Mouse (Mus musculus) limb, embryonic 15.5 days (tissue): Measurements from ENCODE around the gene Mtmr3. TPM values are rescaled to one million over a fixed set of nuclear protein-coding genes. Genes with fewer than 3 reads are reported as not detected.
"Not testable (repeated sequence)": the region's sequence is repeated elsewhere in the genome, so short reads cannot be mapped to it uniquely, and the experiment has no call there.

Experiments used
- ATAC-seq: fragments of 200-750 bp; cut with Nextera tagmentation; 2 replicates; pipeline ENCODE4 v1.8.0; 2017; ENCODE audit warnings: low read depth, moderate TSS enrichment; ENCODE audit not compliant: insufficient number of reproducible peaks, low FRiP score, low TSS enrichment
- H3K27ac ChIP-seq: fragments of 300-500 bp; sonication (generic); 2 replicates; pipeline ENCODE4 v1.5.1; 2015; ENCODE audit warnings: moderate library complexity, mild to moderate bottlenecking, inconsistent platforms
- H3K27me3 ChIP-seq: fragments of 300-500 bp; sonication (generic); 2 replicates; pipeline ENCODE4 v1.6.1; 2015; ENCODE audit warnings: inconsistent platforms
- H3K36me3 ChIP-seq: fragments of 300-500 bp; sonication (generic); 2 replicates; pipeline ENCODE4 v1.6.1; 2015; ENCODE audit warnings: inconsistent platforms
- H3K4me1 ChIP-seq: fragments of 300-500 bp; sonication (generic); 2 replicates; pipeline ENCODE4 v1.6.1; 2015; ENCODE audit warnings: inconsistent platforms
- H3K4me2 ChIP-seq: fragments of 300-500 bp; sonication (generic); 2 replicates; pipeline ENCODE4 v1.6.1; 2015; ENCODE audit warnings: mild to moderate bottlenecking, inconsistent platforms
- H3K4me3 ChIP-seq: fragments of 300-500 bp; sonication (generic); 2 replicates; pipeline ENCODE4 v1.5.1; 2015; ENCODE audit warnings: mild to moderate bottlenecking, inconsistent platforms
- H3K9ac ChIP-seq: fragments of 300-500 bp; sonication (generic); 2 replicates; pipeline ENCODE4 v1.6.1; 2015; ENCODE audit warnings: inconsistent platforms
- H3K9me3 ChIP-seq: fragments of 300-500 bp; sonication (generic); 2 replicates; pipeline ENCODE4 v1.6.1; 2016; ENCODE audit warnings: inconsistent platforms
- WGBS: fragments of 180-500 bp; shearing (Covaris S2); methylation state at CpG from one replicate; pipeline ENCODE4 v1.1.7; 2015; 5-methylcytosine and 5-hydroxymethylcytosine counted together
- polyA plus RNA-seq: library from polyadenylated mRNA; unstranded; fragments of >200 nt; fragmentation: Nextera tagmentation; extraction: Ambion mirVana; gene quantifications from 2 replicates; pipeline ENCODE4 v1.2.1, GENCODE M21; 2015

Mtmr3 gene
- polyA plus RNA-seq, 1 experiment from 2014 or later = 26.6 TPM

DNA sequence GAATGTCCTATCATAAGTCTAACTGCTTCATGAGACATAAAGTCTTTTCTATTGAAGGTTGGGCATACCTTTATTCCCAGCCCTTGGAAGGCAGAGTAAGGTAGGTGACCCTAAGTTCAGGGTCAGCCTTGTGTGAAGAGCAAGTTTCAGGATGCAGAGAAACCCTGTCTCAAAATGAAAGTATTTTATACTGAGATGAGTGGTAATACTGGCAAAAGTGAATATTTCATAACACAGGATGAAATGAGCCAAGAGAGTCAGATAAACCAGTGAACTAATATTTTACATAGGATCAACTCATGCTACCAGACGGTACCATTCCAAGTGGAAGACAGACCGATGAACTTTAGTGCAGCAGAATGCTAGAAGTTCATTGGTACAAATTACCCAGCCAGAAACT, 3.7 kb upstream of the Mtmr3 start:
- peaks cover 11% of the 10 kb centered on the region for H3K4me1 ChIP-seq
- 87% methylated on average over 2 of the region's 2 CpGs for WGBS

DNA sequence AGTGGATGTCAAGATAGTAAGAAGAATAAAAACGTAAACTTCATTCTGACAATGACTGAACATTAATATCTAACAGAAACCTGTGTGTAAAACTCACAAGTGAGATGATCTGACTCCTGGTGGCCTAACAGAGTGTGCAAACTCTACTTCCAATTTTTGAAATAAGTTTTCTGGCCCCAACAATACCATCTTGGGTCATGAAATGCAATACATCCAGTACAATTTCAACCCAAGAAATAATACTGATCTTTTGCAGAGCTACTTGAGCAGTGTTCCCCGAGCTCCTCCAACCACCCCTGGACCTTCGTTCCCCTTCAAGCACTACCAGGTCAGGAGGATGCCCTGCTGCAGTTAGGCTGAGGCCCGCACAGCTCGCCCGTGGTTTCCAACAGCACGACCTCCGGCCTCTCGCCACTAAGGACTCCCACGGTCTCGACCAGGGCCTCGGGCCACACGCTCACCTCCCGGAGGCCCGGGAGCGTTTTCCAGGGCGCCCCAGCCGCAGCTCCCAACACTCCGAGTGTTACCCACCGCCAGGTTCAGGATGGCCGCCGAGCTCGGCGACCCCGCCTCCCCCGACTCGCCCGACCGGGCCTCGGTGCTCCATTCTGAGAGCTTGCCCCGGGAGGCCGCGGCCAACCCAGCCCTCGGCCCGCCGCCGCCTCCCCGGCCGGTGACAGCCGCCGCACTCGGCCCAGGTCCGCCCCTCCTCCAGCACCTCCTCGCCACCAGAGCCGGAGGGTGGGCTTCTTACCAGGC, 635 bp downstream of the Mtmr3 start:
- ATAC-seq = peak; percentile 79

More for the DNA sequence above, 3.7 kb upstream of the Mtmr3 start:
- H3K27me3 ChIP-seq = no peaks in the 10 kb centered on the region
- H3K27ac ChIP-seq = no peak overlapping the region
- H3K9ac ChIP-seq = no peak overlapping the region
- H3K4me3 ChIP-seq = no peak overlapping the region
- H3K36me3 ChIP-seq = no peaks in the 10 kb centered on the region
- no peaks in the 10 kb centered on the region for H3K9me3 ChIP-seq
- ATAC-seq = no peak
- H3K4me2 ChIP-seq = no peak overlapping the region

DNA sequence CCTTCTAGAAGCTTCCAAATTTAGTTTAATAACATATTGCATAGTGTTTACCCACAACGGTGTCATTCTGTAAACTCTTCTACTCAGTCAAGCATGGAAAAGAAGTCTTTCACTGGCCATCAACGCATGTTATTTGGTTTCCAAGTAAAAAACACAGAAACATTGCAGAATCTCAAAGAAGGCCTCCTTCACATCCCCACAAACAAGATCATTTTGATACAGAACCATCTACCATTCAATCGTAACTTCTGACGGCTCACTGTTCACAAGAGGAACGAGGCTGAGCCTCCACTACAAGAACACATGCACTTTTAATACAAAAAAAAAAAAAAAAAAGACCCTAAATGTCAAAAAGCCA, 1.2 kb downstream of the Mtmr3 start:
- no peak overlapping the region; the same call in 1 of the 2 replicates for H3K27ac ChIP-seq
- no peaks in the 10 kb centered on the region for H3K27me3 ChIP-seq
- H3K36me3 ChIP-seq = peaks cover 5% of the 10 kb centered on the region; the same call in 1 of the 2 replicates
- peaks cover 5% of the 10 kb centered on the region for H3K4me1 ChIP-seq
- peak overlapping the region; percentile 45 for H3K4me2 ChIP-seq
- no peak for ATAC-seq
- peak overlapping the region; percentile 81 for H3K4me3 ChIP-seq
- H3K9me3 ChIP-seq = no peaks in the 10 kb centered on the region
- WGBS = 26% methylated on average over 5 of the region's 5 CpGs
- no peak overlapping the region for H3K9ac ChIP-seq

More for the DNA sequence above, 635 bp downstream of the Mtmr3 start:
- Histone ChIP-seq H3K27ac (peak overlapping the region; percentile 97), H3K4me1 (peaks cover 5% of the 10 kb centered on the region), H3K9me3 (no peaks in the 10 kb centered on the region), H3K27me3 (no peaks in the 10 kb centered on the region), H3K4me3 (peak overlapping the region; percentile 81), H3K36me3 (0 out of 2 replicates have a peak, but pooled peaks cover 2% of the 10 kb centered on the region), H3K4me2 (peak overlapping the region; percentile 45), H3K9ac (peak overlapping the region; percentile 95)
- under 1% methylated on average over 42 of the region's 45 CpGs for WGBS

DNA sequence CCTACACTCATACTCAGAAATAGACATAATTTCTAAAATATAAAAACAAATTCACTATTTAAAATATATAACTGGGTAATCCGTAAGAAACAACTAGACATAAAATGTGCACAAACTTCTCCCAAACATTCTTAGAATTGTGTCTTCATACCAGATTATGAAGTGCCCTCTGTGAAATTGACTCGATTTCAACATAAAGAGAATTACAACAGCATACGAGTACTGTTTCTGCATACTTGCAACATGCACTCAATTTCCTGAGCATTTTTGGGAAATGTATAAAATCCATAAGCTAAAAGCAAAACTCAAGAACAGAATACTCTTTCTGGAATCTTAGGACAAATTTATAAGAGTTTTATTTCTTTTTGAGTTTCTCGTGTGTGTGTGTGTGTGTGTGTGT, 2.9 kb downstream of the Mtmr3 start:
- WGBS = 76% methylated on average over 4 of the region's 4 CpGs
- H3K27me3 ChIP-seq = no peaks in the 10 kb centered on the region
- no peak overlapping the region for H3K4me2 ChIP-seq
- H3K4me1 ChIP-seq = peaks cover 5% of the 10 kb centered on the region
- no peak for ATAC-seq
- H3K36me3 ChIP-seq = peaks cover 5% of the 10 kb centered on the region; the same call in 1 of the 2 replicates
- no peak overlapping the region for H3K9ac ChIP-seq
- H3K4me3 ChIP-seq = no peak overlapping the region
- no peaks in the 10 kb centered on the region for H3K9me3 ChIP-seq
- no peak overlapping the region for H3K27ac ChIP-seq

DNA sequence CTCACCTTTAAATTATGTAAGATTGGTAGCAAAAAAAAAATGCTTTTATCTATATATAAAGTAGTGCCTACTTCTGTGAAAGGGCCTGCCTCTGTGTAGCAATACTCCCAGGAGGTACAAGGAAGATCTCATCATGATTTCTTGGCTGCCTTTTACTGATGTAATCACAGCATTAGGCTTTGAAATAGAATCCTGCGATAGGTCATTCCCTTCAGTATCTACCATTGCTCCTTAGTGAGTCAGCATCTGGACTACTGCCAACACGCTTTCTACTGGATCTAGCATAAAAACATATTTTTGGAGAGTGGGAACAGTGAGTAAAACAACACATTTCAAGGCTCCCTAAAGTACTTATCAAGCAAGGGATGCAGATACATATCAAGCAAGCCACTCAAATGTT, 16.0 kb downstream of the Mtmr3 start:
- no peaks in the 10 kb centered on the region for H3K27me3 ChIP-seq
- no peak for ATAC-seq
- 62% methylated on average over 2 of the region's 2 CpGs for WGBS
- no peaks in the 10 kb centered on the region for H3K36me3 ChIP-seq
- no peak overlapping the region for H3K4me3 ChIP-seq
- peaks cover 9% of the 10 kb centered on the region for H3K4me1 ChIP-seq
- H3K9me3 ChIP-seq = no peaks in the 10 kb centered on the region
- H3K27ac ChIP-seq = no peak overlapping the region
- no peak overlapping the region for H3K9ac ChIP-seq
- no peak overlapping the region for H3K4me2 ChIP-seq

DNA sequence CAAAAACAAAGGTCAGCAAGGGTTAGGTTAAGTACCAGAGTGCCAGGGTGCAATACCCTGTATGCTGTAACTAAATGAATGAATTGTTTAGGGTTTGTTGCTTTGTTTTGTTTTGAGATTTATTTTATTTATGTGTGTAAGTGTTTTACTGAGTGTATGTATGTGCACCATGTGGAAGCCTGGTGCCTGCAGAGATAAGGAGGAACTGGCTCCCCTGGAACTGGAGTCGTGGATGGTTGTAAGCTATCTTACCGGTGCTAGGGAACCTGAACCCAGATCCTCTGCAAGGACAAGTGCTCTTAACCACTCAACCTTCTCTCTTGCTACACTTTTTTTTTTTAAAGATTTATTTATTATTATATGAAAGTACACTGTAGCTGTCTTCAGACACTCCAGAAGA, 17.6 kb downstream of the Mtmr3 start:
- no peak overlapping the region for H3K27ac ChIP-seq
- no peak overlapping the region for H3K4me3 ChIP-seq
- 93% methylated on average over 2 of the region's 2 CpGs for WGBS
- no peaks in the 10 kb centered on the region for H3K9me3 ChIP-seq
- H3K36me3 ChIP-seq = no peaks in the 10 kb centered on the region
- peaks cover 9% of the 10 kb centered on the region for H3K4me1 ChIP-seq
- H3K27me3 ChIP-seq = no peaks in the 10 kb centered on the region
- no peak overlapping the region for H3K4me2 ChIP-seq
- no peak overlapping the region for H3K9ac ChIP-seq
- no peak for ATAC-seq

DNA sequence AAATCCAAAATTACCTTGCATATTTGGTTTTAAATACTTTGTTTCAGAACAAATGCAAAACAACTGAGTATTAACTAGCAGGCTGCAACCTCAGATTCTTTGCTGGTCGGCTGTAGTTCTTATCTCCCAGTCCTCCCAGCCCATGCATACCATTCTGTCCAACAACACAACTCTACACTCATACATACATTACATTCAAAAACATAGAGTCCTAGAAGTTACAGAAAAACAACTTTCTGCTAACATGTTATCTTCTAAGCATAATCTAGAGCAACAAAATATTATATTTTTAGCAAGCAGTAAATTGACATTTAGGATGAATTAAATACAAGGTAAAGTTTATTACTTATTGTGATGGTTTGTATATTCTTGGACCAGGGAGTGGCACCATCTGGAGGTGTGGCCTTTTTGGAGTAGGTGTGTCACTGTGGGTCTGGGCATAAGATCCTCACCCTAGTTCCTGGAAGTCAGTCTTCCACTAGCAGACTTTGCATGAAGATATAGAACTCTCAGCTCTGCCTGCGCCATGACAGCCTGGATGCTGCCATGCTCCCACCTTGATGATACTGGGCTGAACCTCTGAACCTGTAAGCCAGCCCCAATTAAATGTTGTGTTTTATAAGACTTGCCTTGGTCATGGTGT, 18.5 kb downstream of the Mtmr3 start:
- not testable (repeated sequence) for ATAC-seq, H3K36me3 ChIP-seq, H3K4me3 ChIP-seq, H3K27me3 ChIP-seq, H3K9ac ChIP-seq, H3K4me2 ChIP-seq, H3K27ac ChIP-seq, H3K4me1 ChIP-seq, H3K9me3 ChIP-seq
- WGBS = 82% methylated on average over 2 of the region's 2 CpGs

DNA sequence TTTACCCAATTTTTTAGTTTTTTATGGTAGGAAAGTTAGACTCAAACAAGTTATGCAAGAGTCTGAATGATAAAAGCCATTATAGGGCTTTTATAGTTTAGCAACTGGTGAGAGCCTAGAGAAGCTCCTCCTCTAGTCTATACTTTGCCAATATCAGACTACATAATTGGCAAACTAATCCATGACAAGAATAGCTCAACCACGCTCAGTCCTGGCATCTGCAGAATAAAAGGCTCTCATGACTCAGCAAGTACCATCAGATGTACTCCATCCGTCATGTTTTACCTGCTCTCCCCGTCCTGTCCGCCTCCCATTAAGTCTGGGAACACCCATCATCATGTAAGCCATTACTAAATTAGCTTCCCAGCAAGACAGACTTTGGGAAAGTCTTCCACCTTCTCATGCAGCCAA, 23.2 kb downstream of the Mtmr3 start:
- WGBS = 64% methylated on average over 4 of the region's 4 CpGs

DNA sequence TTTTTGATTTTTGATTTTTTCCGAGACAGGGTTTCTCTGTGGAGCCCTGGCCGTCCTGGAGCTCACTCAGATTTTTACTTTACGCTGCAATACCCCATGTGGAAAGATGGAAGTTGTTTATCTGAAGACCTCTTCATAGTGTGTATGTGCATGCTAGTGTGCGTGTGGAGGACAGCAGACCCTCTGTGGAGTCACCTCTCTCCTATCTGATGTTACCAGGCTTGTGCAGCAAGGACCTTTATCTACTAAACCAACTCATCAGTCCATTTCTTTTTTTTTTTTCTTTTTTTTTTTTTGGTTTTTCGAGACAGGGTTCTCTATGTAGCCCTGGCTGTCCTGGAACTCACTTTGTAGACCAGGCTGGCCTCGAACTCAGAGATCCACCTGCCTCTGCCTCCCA, 28.3 kb downstream of the Mtmr3 start:
- Histone ChIP-seq H3K9me3 (no peaks in the 10 kb centered on the region), H3K4me3 (no peak overlapping the region), H3K36me3 (no peaks in the 10 kb centered on the region), H3K27ac (no peak overlapping the region), H3K4me2 (no peak overlapping the region), H3K9ac (no peak overlapping the region), H3K4me1 (no peaks in the 10 kb centered on the region), H3K27me3 (no peaks in the 10 kb centered on the region)
- WGBS = 89% methylated on average over 6 of the region's 6 CpGs
- ATAC-seq = no peak

More for the DNA sequence above, 23.2 kb downstream of the Mtmr3 start:
- Histone ChIP-seq H3K9ac (no peak overlapping the region), H3K4me3 (no peak overlapping the region), H3K36me3 (no peaks in the 10 kb centered on the region), H3K27me3 (no peaks in the 10 kb centered on the region), H3K4me2 (no peak overlapping the region), H3K27ac (peak overlapping the region; percentile 54; the same call in 1 of the 2 replicates), H3K4me1 (peaks cover 9% of the 10 kb centered on the region), H3K9me3 (no peaks in the 10 kb centered on the region)
- ATAC-seq = no peak

DNA sequence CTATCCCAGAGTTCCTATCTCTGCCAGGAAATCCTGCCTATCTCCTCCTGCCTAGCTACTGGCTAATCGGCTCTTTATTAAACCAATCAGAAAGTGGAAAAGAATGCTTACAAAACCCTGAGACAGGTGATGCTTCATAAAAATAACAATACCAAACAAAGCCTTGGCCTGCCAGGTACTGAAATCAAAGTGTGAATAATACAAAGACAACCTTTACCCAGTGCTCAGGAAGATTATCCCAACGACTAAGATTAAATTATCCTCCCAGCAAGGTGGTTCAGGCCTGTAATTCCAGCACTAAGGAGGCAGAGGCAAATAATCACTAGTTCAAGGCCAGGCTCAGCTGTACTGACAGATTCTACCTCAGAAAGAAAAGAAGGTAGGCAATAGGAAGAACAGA, 29.1 kb downstream of the Mtmr3 start:
- no peaks in the 10 kb centered on the region for H3K4me1 ChIP-seq
- no peak overlapping the region for H3K4me3 ChIP-seq
- H3K9me3 ChIP-seq = no peaks in the 10 kb centered on the region
- H3K36me3 ChIP-seq = no peaks in the 10 kb centered on the region
- no peak overlapping the region for H3K9ac ChIP-seq
- 84% methylated on average over 2 of the region's 2 CpGs for WGBS
- no peaks in the 10 kb centered on the region for H3K27me3 ChIP-seq
- no peak overlapping the region for H3K27ac ChIP-seq
- ATAC-seq = no peak
- H3K4me2 ChIP-seq = no peak overlapping the region

DNA sequence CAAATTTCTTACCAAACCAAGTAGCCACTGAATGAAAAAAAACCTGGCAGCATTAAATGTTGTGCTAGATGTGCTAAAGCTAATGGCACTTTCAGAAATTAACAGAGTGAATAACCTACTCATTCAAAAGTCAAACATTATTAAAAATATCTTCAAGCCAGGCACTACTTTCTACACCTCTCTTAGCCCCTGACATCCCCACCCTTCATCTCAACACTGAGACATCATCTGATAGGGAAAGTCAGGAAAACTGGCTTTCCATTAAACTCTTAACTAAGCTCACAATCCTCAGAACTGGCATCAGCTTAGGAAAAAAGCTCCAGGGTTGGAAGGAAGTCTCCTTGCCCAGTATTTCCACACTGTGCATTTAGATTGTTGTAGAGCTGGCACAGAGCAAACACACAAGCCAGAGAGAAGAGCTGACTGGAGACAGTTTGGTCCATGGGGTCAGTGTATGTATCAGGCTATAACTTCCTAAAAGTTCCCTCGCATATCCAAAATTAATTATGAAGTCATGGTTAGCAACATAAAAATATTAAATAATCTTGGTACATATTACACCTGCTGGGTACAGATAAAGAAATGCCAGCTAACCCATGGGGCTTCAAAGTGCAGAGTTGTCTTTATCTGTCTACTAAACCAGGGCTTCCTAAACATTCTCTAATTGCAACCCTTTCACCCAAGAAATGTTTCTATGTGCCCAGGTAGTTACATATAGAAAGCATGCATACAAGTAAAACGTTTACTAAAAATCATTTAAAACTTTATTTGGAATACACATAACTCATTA, 41.2 kb downstream of the Mtmr3 start:
- H3K36me3 ChIP-seq = no peaks in the 10 kb centered on the region
- H3K4me2 ChIP-seq = no peak overlapping the region
- no peak overlapping the region for H3K9ac ChIP-seq
- no peak overlapping the region for H3K4me3 ChIP-seq
- WGBS = 86% methylated on average over 2 of the region's 2 CpGs
- no peaks in the 10 kb centered on the region for H3K27me3 ChIP-seq
- H3K9me3 ChIP-seq = no peaks in the 10 kb centered on the region
- ATAC-seq = no peak
- no peaks in the 10 kb centered on the region for H3K4me1 ChIP-seq
- no peak overlapping the region for H3K27ac ChIP-seq

DNA sequence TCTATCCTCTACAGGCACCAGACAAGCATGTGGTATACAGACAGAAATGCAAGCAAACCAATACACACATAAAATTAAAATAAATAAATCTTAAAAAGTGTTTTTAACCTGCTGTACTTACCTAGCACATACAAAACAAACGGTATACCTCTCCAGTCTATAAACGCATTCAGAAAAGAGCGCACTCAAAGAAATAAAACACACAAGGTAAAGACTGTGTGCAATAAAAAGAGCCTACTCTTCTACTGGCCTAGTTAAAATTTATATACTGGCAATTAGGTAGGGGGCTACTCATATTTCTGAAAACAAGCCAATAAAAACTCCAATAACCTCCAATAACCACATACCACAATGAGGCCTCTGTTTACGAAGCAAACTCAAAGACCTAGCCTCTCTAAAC, 47.1 kb downstream of the Mtmr3 start:
- H3K4me1 ChIP-seq = peaks cover 4% of the 10 kb centered on the region; the same call in 1 of the 2 replicates
- H3K36me3 ChIP-seq = no peaks in the 10 kb centered on the region
- WGBS = 40% methylated on average over 4 of the region's 4 CpGs
- H3K4me3 ChIP-seq = no peak overlapping the region
- no peak overlapping the region for H3K9ac ChIP-seq
- H3K27ac ChIP-seq = no peak overlapping the region
- H3K9me3 ChIP-seq = no peaks in the 10 kb centered on the region
- no peaks in the 10 kb centered on the region for H3K27me3 ChIP-seq
- ATAC-seq = peak; percentile 35; the same call in 1 of the 2 replicates
- H3K4me2 ChIP-seq = no peak overlapping the region
